Mouse (Mus musculus) adrenal gland, postnatal 14 days (tissue): ENCODE measurements around the gene Ctnnbl1. TPM values are rescaled to one million over a fixed set of nuclear protein-coding genes. Genes with fewer than 3 reads are reported as not detected.

Source experiments
- DNase-seq: peaks from one replicate; pipeline ENCODE4 v3.0.0; 2021; ENCODE audit warnings: mixed read lengths
- total RNA-seq: library from RNA; stranded (reverse); gene quantifications from 2 replicates; pipeline ENCODE4 v1.2.3, GENCODE M21; 2021

Ctnnbl1 gene
- total RNA-seq, 1 experiment from 2014 or later, result 18.4 TPM

GRCm38 (mm10) chr2:157823456-157823855 lies 86.3 kb downstream of the Ctnnbl1 start:
- no peak for DNase-seq

GRCm38 (mm10) chr2:157824249-157824648 lies 87.0 kb downstream of the Ctnnbl1 start:
- no peak for DNase-seq

DNA sequence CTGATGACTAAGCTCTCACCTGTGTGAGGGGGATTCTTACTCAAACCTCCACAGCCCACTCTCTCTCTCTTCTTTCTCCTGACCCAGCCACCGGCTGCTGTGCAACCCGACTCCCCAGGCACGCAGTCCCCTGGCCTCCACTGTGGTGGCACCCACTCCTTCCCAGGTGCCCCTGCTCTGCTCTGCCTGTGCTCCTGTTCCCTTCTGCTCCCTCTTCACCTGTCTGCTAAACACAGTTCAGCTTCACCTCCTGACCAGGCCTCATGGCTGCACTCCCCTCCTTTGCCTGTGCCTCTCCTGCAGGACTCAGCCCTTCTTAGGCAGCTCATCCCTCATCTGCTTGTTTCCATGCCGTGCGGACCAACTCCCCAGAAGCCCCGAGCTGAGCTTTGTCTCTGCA lies 92.9 kb downstream of the Ctnnbl1 start:
- no peak for DNase-seq

GRCm38 (mm10) chr2:157830620-157831354 lies 93.6 kb downstream of the Ctnnbl1 start:
- DNase-seq, result no peak

GRCm38 (mm10) chr2:157837050-157837449 lies 99.8 kb downstream of the Ctnnbl1 start:
- DNase-seq, result no peak

- no peak for DNase-seq
These were observed 101.2 kb downstream of the Ctnnbl1 start for GRCm38 (mm10) chr2:157838206-157838923.

DNA sequence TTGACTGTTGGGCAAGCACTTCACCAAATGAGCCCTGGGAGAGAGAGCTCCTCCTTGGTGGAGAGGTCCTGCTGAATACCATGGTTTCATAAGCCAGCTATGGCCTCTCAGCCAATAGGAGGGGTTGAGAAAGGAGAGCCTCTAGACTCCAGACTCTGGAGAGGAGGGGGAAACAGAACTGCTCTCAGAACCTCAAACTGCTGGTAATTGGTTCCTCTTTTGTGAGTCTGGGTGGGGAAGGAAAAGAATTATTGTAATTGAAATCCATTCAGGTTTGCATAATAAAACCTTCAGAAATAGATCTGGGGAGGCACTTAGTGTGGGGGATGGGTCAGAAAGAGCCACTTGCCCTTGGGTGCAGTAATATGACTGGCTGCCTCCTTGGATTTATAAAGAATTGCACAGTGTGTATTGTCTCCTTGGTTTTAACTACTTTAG lies 103.5 kb downstream of the Ctnnbl1 start:
- no peak for DNase-seq

GRCm38 (mm10) chr2:157841121-157841520 lies 103.9 kb downstream of the Ctnnbl1 start:
- DNase-seq, result no peak

- no peak for DNase-seq
These were observed 107.5 kb downstream of the Ctnnbl1 start for GRCm38 (mm10) chr2:157844746-157845145.

GRCm38 (mm10) chr2:157845831-157846230 lies 108.6 kb downstream of the Ctnnbl1 start:
- DNase-seq, result no peak

DNA sequence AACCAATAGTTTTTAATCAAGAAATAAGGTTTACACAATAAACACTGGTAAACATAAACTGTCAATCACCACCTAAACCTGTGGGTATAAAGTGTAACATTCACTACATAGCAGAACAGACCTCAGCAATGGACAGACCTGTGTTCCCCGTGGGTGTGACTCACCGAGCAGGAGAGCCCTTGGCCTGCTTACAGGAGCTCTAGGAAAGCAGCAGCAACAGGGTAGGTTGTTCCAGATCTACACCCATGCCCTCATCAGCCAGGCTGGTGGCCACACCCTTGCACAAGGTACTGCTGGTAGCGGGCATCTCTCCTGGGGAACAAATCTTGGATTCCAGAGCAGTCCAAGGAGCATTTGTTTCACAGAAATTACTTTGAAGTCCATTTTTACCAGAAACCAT lies 115.9 kb downstream of the Ctnnbl1 start:
- DNase-seq, result peak; percentile 48

DNA sequence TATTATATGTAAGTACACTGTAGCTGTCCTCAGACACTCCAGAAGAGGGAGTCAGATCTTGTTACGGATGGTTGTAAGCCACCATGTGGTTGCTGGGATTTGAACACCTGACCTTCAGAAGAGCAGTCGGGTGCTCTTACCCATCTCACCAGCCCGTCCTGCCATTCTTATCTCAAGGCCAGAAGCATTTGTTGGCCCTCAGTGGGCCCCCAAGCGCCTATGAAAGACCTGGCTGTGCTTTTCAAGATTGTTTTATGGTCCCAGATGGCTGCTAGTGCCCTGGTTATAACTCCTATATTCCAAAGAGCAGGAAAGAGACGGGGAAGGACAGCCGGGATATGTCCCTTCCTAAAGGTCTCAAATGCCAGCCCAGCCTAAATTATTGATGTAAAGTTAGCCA lies 118.6 kb downstream of the Ctnnbl1 start:
- no peak for DNase-seq

DNA sequence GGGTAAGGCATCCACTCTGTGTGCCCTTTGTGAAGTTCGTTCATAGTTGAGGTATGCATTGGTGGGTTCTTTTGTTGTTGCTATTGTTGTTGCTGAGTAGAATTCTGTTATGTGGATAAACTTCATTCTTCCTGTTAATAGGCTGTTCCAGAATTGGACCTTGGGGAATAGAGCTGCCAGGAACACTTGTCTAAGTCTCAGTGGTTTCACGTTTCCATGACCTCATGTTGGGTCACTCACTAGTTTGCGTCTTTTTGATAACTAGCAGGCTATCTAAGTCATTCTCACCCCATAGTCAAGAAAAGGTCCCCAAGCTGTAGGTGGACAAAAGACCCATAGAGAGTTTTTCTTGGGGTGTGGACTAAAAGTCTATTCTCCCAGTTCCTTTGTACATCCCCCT lies 120.3 kb downstream of the Ctnnbl1 start:
- DNase-seq, result peak; percentile 26

- DNase-seq, result no peak
These were observed 121.1 kb downstream of the Ctnnbl1 start for GRCm38 (mm10) chr2:157858317-157858716.

GRCm38 (mm10) chr2:157859046-157859701 lies 122.0 kb downstream of the Ctnnbl1 start:
- DNase-seq, result no peak

- no peak for DNase-seq
These were observed 124.2 kb downstream of the Ctnnbl1 start for GRCm38 (mm10) chr2:157861273-157861944.

GRCm38 (mm10) chr2:157862306-157862705 lies 125.1 kb downstream of the Ctnnbl1 start:
- DNase-seq, result no peak

DNA sequence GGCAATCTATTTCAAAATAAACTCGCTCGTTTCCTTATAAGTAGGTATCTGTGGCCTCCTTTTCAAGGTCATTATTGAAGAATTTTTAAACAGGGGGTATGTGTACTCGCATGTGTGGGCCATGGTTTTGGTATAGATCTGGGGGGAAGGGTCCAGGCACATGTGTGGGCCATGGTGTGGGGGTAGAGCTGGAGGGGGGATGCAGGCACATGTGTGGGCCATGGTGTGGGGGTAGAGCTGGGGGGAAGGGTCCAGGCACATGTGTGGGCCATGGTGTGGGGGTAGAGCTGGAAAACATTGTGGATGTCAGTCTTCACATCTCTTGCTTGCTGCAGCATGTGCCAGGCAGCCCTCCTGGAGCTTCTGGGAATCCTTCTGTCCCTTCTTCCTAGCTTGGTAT lies 129.9 kb downstream of the Ctnnbl1 start:
- no peak for DNase-seq

DNA sequence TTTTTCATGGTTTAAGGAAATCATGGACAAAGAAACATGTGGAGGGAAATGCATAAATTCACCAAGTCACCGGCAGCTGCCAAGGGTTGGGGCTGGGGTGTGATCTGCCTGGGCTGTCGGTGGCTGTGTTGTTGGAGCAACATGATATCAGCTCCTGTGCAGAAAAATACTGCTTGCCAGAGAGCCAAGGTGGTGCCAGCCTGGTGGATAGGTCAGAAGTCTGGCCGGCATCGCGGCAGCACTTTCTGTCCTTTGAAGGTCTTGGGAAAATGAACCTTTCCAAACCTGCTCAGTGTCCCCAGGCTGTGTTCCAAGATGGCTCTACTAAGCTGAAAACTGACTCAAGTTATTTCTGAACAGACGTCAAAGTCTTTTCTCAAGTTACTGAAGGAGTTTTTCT lies 133.0 kb downstream of the Ctnnbl1 start:
- peak; percentile 78 for DNase-seq

GRCm38 (mm10) chr2:157873223-157873622 lies 136.0 kb downstream of the Ctnnbl1 start:
- peak; percentile 93 for DNase-seq

DNA sequence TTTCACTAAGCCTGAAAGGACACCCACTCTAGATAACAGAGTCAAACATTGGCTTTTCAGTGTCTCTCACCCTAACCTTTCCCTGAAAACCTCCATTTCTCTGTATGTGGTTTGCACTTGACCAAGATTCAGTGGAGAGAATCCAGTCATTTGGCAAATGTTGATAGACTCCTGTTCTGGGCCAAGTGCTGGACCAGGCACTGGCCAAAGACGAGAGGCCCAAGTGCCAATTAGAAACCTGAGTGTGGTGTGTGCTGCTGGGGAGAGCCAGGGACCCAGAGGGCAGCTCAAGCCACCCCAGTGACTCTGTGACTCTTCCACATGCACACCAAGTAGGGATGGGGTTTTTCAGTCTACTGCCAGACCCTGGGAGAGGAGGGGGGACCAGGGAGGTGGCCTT lies 136.5 kb downstream of the Ctnnbl1 start:
- DNase-seq, result peak; percentile 40

- DNase-seq, result peak; percentile 36
These were observed 137.9 kb downstream of the Ctnnbl1 start for GRCm38 (mm10) chr2:157875111-157875510.

- peak; percentile 69 for DNase-seq
These were observed 140.2 kb downstream of the Ctnnbl1 start for GRCm38 (mm10) chr2:157877394-157877793.
